Mouse (Mus musculus): ENCODE measurements around the gene Cacng7.

The Cacng7 gene

GRCm38 (mm10) chr7:3347366-3348287 lies 14.9 kb downstream of the Cacng7 start:
- no peak for DNase-seq (ENCODE audit: low spot score)

DNA sequence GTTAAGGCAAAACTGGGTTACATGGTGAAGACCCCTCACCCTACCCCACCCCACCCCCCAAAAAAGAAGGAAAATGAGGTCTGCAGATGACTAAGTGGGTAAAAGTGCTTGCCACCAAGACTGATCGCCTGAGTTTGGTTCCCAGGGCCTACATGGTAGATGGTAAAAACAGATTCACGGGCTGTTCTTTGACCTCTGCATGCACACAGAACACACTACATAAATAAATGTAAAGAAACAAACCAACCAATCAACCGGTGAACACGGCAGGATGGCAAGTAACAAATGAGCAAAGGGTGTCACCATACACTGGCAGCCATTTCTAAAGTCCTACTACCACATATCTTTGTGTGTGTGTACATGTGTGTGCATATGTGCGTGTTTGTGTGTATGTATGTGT lies 15.6 kb downstream of the Cacng7 start:
- DNase-seq (ENCODE audit: low spot score), result no peak

GRCm38 (mm10) chr7:3349775-3350174 lies 17.0 kb downstream of the Cacng7 start:
- no peak for DNase-seq (ENCODE audit: low spot score)

DNA sequence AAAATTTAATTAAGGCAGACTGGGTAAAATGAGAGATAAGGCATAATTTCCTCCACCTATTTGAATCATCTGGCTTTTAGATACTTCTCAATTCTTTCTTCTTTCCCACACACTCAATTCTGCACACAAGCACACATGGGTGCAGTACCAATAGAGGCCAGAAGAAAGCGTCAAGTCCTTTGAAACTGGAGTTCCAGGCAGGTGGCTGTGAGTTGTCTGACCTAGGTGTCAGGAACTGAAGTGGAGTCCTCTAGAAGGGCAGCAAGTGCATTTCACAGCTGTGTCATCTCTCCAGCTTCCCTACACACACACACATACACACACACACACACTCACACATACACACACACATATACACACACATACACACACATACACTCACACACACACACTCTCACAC lies 18.8 kb downstream of the Cacng7 start:
- DNase-seq (ENCODE audit: low spot score), result no peak

- DNase-seq (ENCODE audit: low spot score), result no peak
These were observed 22.1 kb downstream of the Cacng7 start for GRCm38 (mm10) chr7:3354850-3355249.

GRCm38 (mm10) chr7:3360678-3361077 lies 27.9 kb downstream of the Cacng7 start:
- DNase-seq (ENCODE audit: low spot score), result no peak

DNA sequence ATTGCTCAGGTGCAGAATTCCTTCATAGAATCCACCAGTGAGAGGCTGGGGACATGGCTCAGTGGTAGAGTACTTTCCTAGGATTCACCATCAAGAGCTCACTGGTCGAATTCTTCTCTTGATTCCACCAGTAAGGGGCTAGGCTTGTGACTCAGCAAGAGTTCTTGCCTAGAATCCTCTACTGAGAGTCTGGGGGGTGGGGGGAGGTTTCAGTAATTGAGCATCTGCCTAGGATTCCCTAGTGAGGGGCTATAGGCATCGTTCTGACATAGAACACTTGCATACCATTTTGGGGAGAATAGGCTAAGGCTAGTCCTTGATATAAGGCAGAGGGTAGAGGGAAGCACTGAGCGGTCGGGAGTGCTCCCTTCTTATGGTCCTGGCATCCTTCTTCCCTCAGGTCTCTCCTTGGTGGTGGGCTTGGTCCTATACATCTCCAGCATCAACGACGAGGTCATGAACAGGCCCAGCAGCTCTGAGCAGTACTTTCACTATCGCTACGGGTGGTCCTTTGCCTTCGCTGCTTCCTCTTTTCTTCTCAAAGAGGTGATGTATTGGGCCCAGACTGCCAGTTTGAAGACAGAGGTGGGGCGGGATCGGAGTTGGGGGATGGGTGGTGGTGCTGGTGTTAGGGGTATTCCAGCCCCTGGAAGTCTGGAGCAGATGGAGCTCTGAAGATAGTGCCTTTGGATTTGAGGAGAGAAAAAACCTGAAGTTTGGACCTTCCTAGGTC lies 33.0 kb downstream of the Cacng7 start:
- no peak for DNase-seq (ENCODE audit: low spot score)

DNA sequence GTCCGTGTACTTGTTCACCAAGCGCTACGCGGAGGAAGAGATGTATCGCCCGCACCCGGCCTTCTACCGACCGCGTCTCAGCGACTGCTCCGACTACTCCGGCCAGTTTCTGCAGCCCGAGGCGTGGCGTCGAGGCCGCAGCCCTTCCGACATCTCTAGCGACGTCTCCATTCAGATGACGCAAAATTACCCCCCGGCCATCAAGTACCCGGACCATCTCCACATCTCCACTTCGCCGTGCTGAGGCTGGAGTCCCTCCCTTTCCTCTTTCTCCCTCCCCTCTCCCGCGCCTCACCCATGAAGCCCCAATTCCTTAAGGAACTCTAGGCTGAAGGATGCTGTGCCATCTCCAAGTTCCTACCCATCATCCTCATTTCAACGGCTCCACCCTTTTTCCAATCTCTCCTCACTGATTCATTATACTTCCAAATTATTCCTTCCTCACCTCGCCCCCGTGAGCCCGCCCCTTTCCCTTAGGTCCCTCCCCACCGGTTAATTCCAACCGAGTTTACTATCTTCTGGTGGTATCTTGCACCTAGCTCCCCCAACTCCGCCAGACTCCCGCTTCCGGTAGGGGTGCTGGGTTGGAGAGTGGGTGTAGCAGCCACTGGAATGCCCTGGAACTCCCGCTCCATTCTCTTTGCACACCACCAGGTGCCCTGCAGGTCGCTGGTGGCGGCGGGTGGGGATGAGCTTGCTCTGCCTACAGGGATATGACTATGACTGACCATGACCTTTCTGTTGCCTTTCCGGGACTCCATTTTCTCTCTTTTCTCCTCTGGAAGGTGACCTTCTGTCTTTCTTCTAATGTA lies 34.2 kb downstream of the Cacng7 start:
- DNase-seq (ENCODE audit: low spot score), result peak; percentile 46

DNA sequence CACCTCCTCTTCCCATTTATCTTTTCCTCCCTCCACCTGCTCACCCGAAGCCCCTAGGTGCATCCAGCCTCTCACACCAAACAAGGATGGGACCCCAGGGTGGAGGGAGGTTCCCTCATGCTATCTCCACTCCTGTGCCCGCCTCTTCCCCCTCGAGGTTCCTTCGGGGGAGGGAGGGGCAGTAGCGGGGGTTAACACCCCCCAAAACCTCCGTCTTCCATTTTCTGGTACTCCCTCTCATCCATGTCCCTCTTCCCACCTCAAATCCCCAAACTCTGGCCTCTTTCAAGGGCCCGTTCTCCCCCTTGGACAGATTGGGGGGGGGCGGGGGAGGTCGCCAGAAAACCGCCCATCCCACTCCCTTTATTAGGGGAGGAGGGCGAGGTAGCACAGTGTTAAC lies 34.8 kb downstream of the Cacng7 start:
- DNase-seq (ENCODE audit: low spot score), result no peak

GRCm38 (mm10) chr7:3368311-3368710 lies 35.6 kb downstream of the Cacng7 start:
- DNase-seq (ENCODE audit: low spot score), result no peak

GRCm38 (mm10) chr7:3369189-3369588 lies 36.4 kb downstream of the Cacng7 start:
- no peak for DNase-seq (ENCODE audit: low spot score)

DNA sequence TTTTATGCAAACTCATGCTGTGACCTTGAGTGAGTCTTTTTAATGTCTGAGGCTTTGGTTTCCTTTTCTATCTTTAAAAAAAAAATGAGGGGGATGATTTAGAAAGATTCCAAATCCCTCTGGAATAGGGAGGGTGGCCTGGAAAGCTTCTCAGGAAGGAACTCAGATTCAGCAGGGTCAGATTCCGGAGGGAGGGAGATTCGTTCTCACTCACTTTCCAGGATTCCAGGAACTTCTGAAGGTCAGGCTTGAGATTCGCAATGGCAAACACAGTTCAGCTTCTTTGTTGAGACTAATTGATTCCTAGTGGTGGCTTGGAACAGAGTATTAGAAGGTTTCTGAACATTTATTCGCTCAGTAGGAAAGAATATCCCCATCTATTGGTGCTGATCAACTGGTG lies 37.7 kb downstream of the Cacng7 start:
- DNase-seq (ENCODE audit: low spot score), result no peak

GRCm38 (mm10) chr7:3372376-3372775 lies 39.6 kb downstream of the Cacng7 start:
- DNase-seq (ENCODE audit: low spot score), result no peak

- DNase-seq (ENCODE audit: low spot score), result no peak
These were observed 41.0 kb downstream of the Cacng7 start for GRCm38 (mm10) chr7:3373754-3374153.

DNA sequence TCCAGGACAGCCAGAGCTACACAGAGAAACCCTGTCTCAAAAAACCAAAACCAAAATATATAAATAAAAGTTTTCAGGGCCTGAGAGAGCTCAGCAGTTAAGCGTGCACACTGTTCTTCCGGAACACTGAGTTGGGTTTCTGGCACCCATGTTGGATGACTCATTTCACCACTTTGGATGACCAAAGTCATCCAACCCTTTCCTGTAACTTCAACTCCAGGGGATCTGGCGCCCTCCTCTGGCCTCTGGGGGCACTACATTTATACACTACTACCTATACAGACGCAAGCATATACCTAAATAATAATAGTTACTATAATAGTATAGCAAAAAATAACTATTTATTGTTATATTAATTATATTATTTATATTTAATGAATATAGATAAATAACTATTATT lies 44.1 kb downstream of the Cacng7 start:
- DNase-seq (ENCODE audit: low spot score), result peak; percentile 86

DNA sequence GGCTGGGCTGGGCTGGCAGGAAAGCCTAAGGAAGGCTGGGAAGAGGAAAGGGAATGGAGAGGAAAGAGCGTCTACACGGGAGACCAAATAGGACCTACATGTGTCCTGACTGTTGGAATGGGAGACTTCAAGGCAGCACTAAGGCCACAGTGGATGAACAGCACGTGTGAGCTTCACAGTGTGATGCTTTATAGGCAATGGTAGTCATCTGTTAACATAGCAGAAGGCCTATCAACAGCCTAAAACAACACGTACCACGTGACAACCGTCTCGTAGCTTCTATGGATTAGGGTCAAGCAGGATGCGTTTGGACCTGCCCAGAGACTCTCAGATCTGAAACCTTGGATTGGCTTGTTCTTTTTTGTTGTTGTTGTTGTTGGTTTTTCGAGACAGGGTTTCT lies 49.4 kb downstream of the Cacng7 start:
- no peak for DNase-seq (ENCODE audit: low spot score)

DNA sequence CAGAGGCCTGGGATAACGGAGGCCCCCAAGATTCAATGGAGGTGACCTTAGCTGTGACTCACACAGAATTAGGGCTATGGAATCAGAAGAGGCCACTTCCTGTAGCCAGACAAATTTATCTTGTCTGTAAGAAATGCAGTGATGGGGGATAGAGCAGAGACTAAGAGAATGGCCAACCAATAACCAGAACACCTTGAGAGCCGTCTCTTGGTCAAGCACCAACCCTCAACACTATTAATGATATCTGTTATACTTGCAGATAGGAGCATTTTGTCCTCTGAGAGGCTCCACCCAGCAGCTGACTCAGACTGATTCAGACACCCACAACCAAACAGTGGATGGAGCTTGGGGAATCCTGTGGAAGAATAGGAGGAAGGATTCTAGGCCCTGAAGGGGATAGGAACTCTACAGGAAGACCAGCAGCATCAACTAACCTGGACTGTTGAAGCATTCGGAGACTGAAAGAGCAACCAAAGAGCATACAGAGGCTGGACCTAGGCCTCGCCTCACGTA lies 52.1 kb downstream of the Cacng7 start:
- DNase-seq (ENCODE audit: low spot score), result no peak

DNA sequence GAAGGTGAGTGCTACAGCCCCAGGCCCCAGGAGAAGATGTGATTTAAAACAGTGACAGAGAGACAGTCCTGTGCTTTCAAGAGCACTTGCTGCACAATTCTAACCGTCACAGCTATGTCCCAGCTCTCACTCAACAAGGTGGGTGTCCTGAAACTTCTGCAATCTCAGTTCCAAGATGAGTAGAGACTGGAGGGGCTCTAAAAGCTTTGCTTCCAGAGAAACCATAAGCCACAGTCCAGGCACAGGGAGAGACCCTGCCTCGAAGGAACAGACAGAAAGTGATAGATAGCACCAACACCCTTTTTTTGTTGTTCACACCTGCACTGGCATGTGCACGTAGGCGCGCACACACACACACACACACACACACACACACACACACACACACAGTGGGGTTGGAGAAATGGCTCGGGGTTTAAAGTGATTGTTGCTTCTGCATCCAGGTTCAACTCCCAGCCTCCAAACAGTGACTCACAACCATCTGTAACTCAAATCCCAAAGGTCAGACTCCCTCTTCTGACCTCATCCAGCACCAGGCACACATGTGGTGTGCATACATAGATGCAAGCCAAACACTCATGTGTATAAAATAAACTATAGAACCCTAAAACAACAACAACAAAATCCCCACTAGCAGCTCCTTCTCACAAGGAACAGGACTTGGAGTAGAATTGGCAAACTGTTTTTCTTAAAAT lies 53.4 kb downstream of the Cacng7 start:
- no peak for DNase-seq (ENCODE audit: low spot score)

DNA sequence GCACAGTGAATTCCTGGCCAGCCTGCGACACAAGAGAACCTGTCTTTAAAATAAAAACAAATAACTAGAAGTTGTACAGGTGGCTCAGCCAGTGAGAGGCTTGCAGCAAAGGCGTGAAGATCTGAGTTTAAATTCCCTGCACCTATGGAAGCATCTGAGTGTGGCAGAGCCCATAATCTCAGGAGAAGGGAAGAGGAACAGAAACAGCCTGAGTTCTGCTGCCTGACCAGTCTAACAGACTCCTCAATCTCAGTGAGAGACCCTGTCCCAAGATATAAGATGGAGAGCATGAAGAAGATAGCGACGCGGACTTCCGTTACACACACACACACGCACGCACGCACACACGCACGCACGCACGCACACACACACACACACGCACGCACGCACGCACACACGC lies 55.0 kb downstream of the Cacng7 start:
- no peak for DNase-seq (ENCODE audit: low spot score)

DNA sequence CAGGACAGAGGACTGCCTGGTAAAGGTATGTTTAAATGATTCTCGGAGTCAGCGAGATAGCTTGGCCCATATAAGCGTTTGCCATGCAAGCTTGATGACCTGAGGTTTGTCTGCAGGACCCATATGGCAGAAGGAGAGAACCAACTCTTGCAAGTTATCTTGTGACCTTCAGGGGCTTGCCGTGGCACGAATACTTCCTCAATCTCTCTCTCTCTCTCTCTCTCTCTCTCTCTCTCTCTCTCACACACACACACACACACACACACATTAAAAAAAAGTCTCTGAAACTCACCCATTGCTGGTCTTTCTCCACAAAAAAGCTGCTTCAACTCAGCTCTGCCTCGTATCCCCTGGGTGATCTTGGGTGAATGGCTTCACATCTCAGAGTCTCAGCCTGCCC lies 56.1 kb downstream of the Cacng7 start:
- DNase-seq (ENCODE audit: low spot score), result no peak
